Mouse (Mus musculus) kidney, postnatal 14 days (tissue): ENCODE data around the gene Lrp1.
"Not testable (repeated sequence)": the region's sequence is repeated elsewhere in the genome, so short reads cannot be mapped to it uniquely, and the experiment has no call there.

Source experiments
- DNase-seq: peaks from one replicate; pipeline ENCODE4 v3.0.0; 2022; ENCODE audit warnings: mixed read lengths

Gene Lrp1

GRCm38 (mm10) chr10:127620406-127621190, at the start of gene Lrp1:
Gene Lrp1 (minus strand): TSS chr10:127621148.
- peak; percentile 55 for DNase-seq

GRCm38 (mm10) chr10:127670185-127670584, 49.2 kb upstream of the Lrp1 start:
- no peak for DNase-seq

GRCm38 (mm10) chr10:127669170-127669569, 48.2 kb upstream of the Lrp1 start:
- DNase-seq: peak; percentile 49

GRCm38 (mm10) chr10:127668093-127669050, 47.4 kb upstream of the Lrp1 start, which contains the start of gene Nab2:
Gene Nab2 (minus strand): TSS chr10:127668568.
- peak; percentile 89 for DNase-seq

- DNase-seq: peak; percentile 94
These were observed 46.5 kb upstream of the Lrp1 start for GRCm38 (mm10) chr10:127667269-127668092.

- DNase-seq: peak; percentile 93
These were observed 45.7 kb upstream of the Lrp1 start, which contains the start of gene Nemp1 for GRCm38 (mm10) chr10:127666501-127667268. Gene Nemp1 (plus strand): TSS chr10:127666901.

GRCm38 (mm10) chr10:127665366-127666181, 44.6 kb upstream of the Lrp1 start:
- DNase-seq: no peak

- DNase-seq: no peak
These were observed 43.9 kb upstream of the Lrp1 start for GRCm38 (mm10) chr10:127664891-127665290.

- no peak for DNase-seq
These were observed 43.2 kb upstream of the Lrp1 start for GRCm38 (mm10) chr10:127664166-127664565.

GRCm38 (mm10) chr10:127663590-127663989, 42.6 kb upstream of the Lrp1 start:
- DNase-seq: no peak

GRCm38 (mm10) chr10:127662666-127663253, 41.8 kb upstream of the Lrp1 start:
- peak; percentile 60 for DNase-seq

GRCm38 (mm10) chr10:127661915-127662663, 41.1 kb upstream of the Lrp1 start:
- peak; percentile 84 for DNase-seq

GRCm38 (mm10) chr10:127661291-127661914, 40.5 kb upstream of the Lrp1 start:
- peak; percentile 58 for DNase-seq

GRCm38 (mm10) chr10:127659551-127659950, 38.6 kb upstream of the Lrp1 start:
- DNase-seq: no peak

GRCm38 (mm10) chr10:127658076-127658475, 37.1 kb upstream of the Lrp1 start:
- no peak for DNase-seq

GRCm38 (mm10) chr10:127657617-127658016, 36.7 kb upstream of the Lrp1 start:
- not testable (repeated sequence) for DNase-seq

- no peak for DNase-seq
These were observed 34.1 kb upstream of the Lrp1 start for GRCm38 (mm10) chr10:127654970-127655579.

- peak; percentile 43 for DNase-seq
These were observed 32.1 kb upstream of the Lrp1 start for GRCm38 (mm10) chr10:127652906-127653638.
